In genomic region chr8:66437929-66438328, GRCm38 (mm10) we compare ENCODE assay signal across 24 mouse cellular contexts. TPM values are rescaled to one million over a fixed set of nuclear protein-coding genes. Genes with fewer than 3 reads are reported as not detected.
DNase-seq lines count a peak whose midpoint lies in the region; ATAC-seq and TF ChIP-seq lines count a peak whose summit lies in the region.
"Had no signal": no experiment of that assay in that cellular context is flagged by ENCODE, and none has a peak within 500 bp of the region (broad histone marks: within the 10 kb centered on the region; RNA-seq: fewer than 3 reads in every experiment).

No protein-coding gene starts in this region.

- no peak overlapping the region for H3K9ac ChIP-seq in liver, embryonic 16.5 days (ENCODE audit: low read depth, low read length)
- no peak overlapping the region for H3K9ac ChIP-seq in liver, embryonic 12.5 days
- no peak overlapping the region for H3K9ac ChIP-seq in CH12.LX (ENCODE audit: insufficient read depth, low read depth)
- H3K9ac ChIP-seq: embryonic facial prominence, embryonic 15.5 days; forebrain, postnatal 0 days; hindbrain, embryonic 15.5 days; intestine, embryonic 15.5 days; limb, embryonic 12.5 days; stomach, embryonic 15.5 days had no signal

- no peak overlapping the region for H3K4me3 ChIP-seq in liver, embryonic 16.5 days (ENCODE audit: low read depth, low read length)
- no peak overlapping the region for H3K4me3 ChIP-seq in liver, embryonic 12.5 days
- no peak overlapping the region for H3K4me3 ChIP-seq in CH12.LX (replicated peaks in 1 of 3; ENCODE audit: low read depth in 2 of 3, low read length in 2 of 3, poor library complexity in 1 of 3)
- H3K4me3 ChIP-seq: embryonic facial prominence, embryonic 15.5 days; heart, embryonic 10.5 days; hindbrain, embryonic 15.5 days; intestine, embryonic 15.5 days; limb, embryonic 12.5 days; stomach, embryonic 15.5 days had no signal

- H3K9me3 ChIP-seq in liver, embryonic 16.5 days (replicated peaks; ENCODE audit: control insufficient read depth, low read length) = no peaks in the 10 kb centered on the region
- H3K9me3 ChIP-seq in liver, embryonic 12.5 days (replicated peaks) = no peaks in the 10 kb centered on the region
- no peaks in the 10 kb centered on the region for H3K9me3 ChIP-seq in CH12.LX (replicated peaks; ENCODE audit: low read length)
- H3K9me3 ChIP-seq: embryonic facial prominence, embryonic 15.5 days; G1E; heart, embryonic 10.5 days; hindbrain, embryonic 15.5 days; intestine, embryonic 15.5 days; limb, embryonic 12.5 days; stomach, embryonic 15.5 days had no signal

- DNase-seq in A20 (ENCODE audit: low read depth, low spot score) (peak; percentile 65), CH12.LX (ENCODE audit: extremely low read depth) (peak; percentile 40)
- DNase-seq in frontal cortex, postnatal 25 days (ENCODE audit: low spot score in 2 of 2) = no peak
- DNase-seq in gastrocnemius, postnatal 25 days = no peak
- DNase-seq in adrenal gland, postnatal 4 days (ENCODE audit: low spot score in 2 of 2) = no peak
- DNase-seq: cerebellum, adult 18-20 months; cerebellum, postnatal 25 days; forebrain, postnatal 0 days; lung, adult 2 months; retina, postnatal 1 day; thymus, adult 18-20 months; thymus, postnatal 4 days had no signal

- peak; percentile 64; the same call in 1 of the 2 replicates for TF ChIP-seq EP300 in CH12.LX (IDR thresholded peaks at IDR 0.05; ENCODE audit: low read length)

- in situ Hi-C loops in CH12.LX (cut with MboI; ENCODE audit: low pct_ligation_motif_present, low pct_unique_long_range_greater_than_20kb, low sequenced_read_pairs) = loop anchor here (5.0 to 25.0 kb wide), 2 partner anchors 116 to 1276 kb away; no protein-coding TSS in a partner anchor

- H3K27ac ChIP-seq in liver, embryonic 16.5 days (ENCODE audit: low read length) = no peak overlapping the region
- H3K27ac ChIP-seq in liver, embryonic 12.5 days = no peak overlapping the region
- H3K27ac ChIP-seq in CH12.LX (ENCODE audit: insufficient read depth, low read depth) = no peak overlapping the region
- H3K27ac ChIP-seq: embryonic facial prominence, embryonic 15.5 days; heart, embryonic 10.5 days; hindbrain, embryonic 15.5 days; intestine, embryonic 15.5 days; limb, embryonic 12.5 days; stomach, embryonic 15.5 days had no signal

- peak; percentile 30; the same call in 1 of the 2 replicates for ATAC-seq in liver, embryonic 16.5 days (ENCODE audit: low read depth)
- ATAC-seq in liver, embryonic 12.5 days = no peak
- ATAC-seq in megakaryocyte, adult 5-6 weeks (ENCODE audit: poor library complexity, severe bottlenecking) = peak; percentile 73
- ATAC-seq: activated CD4-positive, CD25-positive, alpha-beta regulatory T cell, adult 4 months; forebrain, postnatal 0 days; intestine, embryonic 15.5 days; midbrain, embryonic 16.5 days had no signal

- no peak overlapping the region for H3K4me2 ChIP-seq in liver, embryonic 16.5 days (ENCODE audit: low read depth, low read length)
- H3K4me2 ChIP-seq in liver, embryonic 12.5 days = no peak overlapping the region
- peak overlapping the region; percentile 91 for H3K4me2 ChIP-seq in CH12.LX (ENCODE audit: insufficient read depth, low read depth, poor library complexity, severe bottlenecking)
- H3K4me2 ChIP-seq: embryonic facial prominence, embryonic 15.5 days; hindbrain, embryonic 15.5 days; intestine, embryonic 15.5 days; limb, embryonic 12.5 days; stomach, embryonic 15.5 days had no signal

- no peak for TF ChIP-seq POLR2A in CH12.LX (IDR thresholded peaks at IDR 0.05; ENCODE audit: low read depth, low read length)

- H3K79me2 ChIP-seq in CH12.LX (replicated peaks; ENCODE audit: control insufficient read depth, extremely low read depth, insufficient read depth, poor library complexity, severe bottlenecking) = no peaks in the 10 kb centered on the region

- 15% methylated on average over 3 of the region's 3 CpGs for WGBS in liver, embryonic 16.5 days (ENCODE audit: insufficient replicate concordance)
- 13% methylated on average over 3 of the region's 3 CpGs for WGBS in liver, embryonic 12.5 days (ENCODE audit: insufficient replicate concordance)

- TF ChIP-seq CTCF in CH12.LX (conservative IDR thresholded peaks at IDR 0.05 in 1 of 2, IDR thresholded peaks at IDR 0.05 in 1 of 2; ENCODE audit: low read depth in 2 of 2, low read length in 2 of 2) = no peak

- no peak for TF ChIP-seq RAD21 in CH12.LX (IDR thresholded peaks at IDR 0.05; ENCODE audit: low read depth, low read length)

- H3K27me3 ChIP-seq in liver, embryonic 16.5 days (ENCODE audit: control insufficient read depth, insufficient read depth, low read depth, low read length) = no peaks in the 10 kb centered on the region
- no peaks in the 10 kb centered on the region for H3K27me3 ChIP-seq in liver, embryonic 12.5 days (replicated peaks)
- no peaks in the 10 kb centered on the region for H3K27me3 ChIP-seq in CH12.LX (replicated peaks)
- H3K27me3 ChIP-seq: embryonic facial prominence, embryonic 15.5 days; hindbrain, embryonic 15.5 days; intestine, embryonic 15.5 days; limb, embryonic 12.5 days; stomach, embryonic 15.5 days had no signal

- dilution Hi-C loops in CH12.LX (cut with MboI; ENCODE audit: extremely low pct_ligation_motif_present, extremely low pct_unique_long_range_greater_than_20kb, low sequenced_read_pairs) = no loop called here

- H3K36me3 ChIP-seq in liver, embryonic 16.5 days (ENCODE audit: control insufficient read depth, insufficient read depth) = no peaks in the 10 kb centered on the region
- no peaks in the 10 kb centered on the region for H3K36me3 ChIP-seq in liver, embryonic 12.5 days
- no peaks in the 10 kb centered on the region for H3K36me3 ChIP-seq in CH12.LX (replicated peaks in 1 of 2; ENCODE audit: control insufficient read depth in 1 of 2, insufficient read depth in 1 of 2, low read length in 1 of 2)
- H3K36me3 ChIP-seq: embryonic facial prominence, embryonic 15.5 days; G1E; heart, embryonic 10.5 days; hindbrain, embryonic 15.5 days; intestine, embryonic 15.5 days; limb, embryonic 12.5 days; stomach, embryonic 15.5 days had no signal

- H3K4me1 ChIP-seq in liver, embryonic 16.5 days (ENCODE audit: control insufficient read depth, low read depth, low read length) = no peaks in the 10 kb centered on the region
- 0 out of 2 replicates have a peak, but pooled peaks cover 3% of the 10 kb centered on the region for H3K4me1 ChIP-seq in liver, embryonic 12.5 days
- peaks cover 6 to 25% of the 10 kb centered on the region in 2 experiments for H3K4me1 ChIP-seq in CH12.LX (ENCODE audit: control insufficient read depth in 1 of 2, insufficient read depth in 2 of 2)
- H3K4me1 ChIP-seq: embryonic facial prominence, embryonic 15.5 days; heart, embryonic 10.5 days; hindbrain, embryonic 15.5 days; intestine, embryonic 15.5 days; limb, embryonic 12.5 days; stomach, embryonic 15.5 days had no signal

TF ChIP-seq in CH12.LX, 34 proteins besides CTCF, POLR2A, EP300 and RAD21:
- TF ChIP-seq ELF1 (IDR thresholded peaks at IDR 0.05; ENCODE audit: low read depth, low read length) (peak; percentile 39; the same call in 1 of the 2 replicates), USF1 (IDR thresholded peaks at IDR 0.05; ENCODE audit: low read depth, low read length) (no peak), MEF2A (IDR thresholded peaks at IDR 0.05; ENCODE audit: borderline replicate concordance, low read depth, low read length) (peak; percentile 56; the same call in 1 of the 2 replicates), IRF4 (IDR thresholded peaks at IDR 0.05; ENCODE audit: low read depth, low read length) (peak; percentile 66)

RNA-seq across cellular contexts. Expression of gene Tma16, which starts 48.4 kb away (rescaled TPM):
- 4.2 and 4.6 TPM in 2 replicates for polyA plus RNA-seq in liver, embryonic 16.5 days (2015; fragmentation: Nextera tagmentation; extraction: Ambion mirVana)
- 12.2 and 12.7 TPM in 2 replicates for polyA plus RNA-seq in liver, embryonic 12.5 days (2016; fragmentation: Nextera tagmentation; extraction: Ambion mirVana)
- total RNA-seq in CH12.LX (2012; rRNA removed) (13.7 and 19.9 TPM in 2 replicates), CH12.LX (2014; rRNA removed) (36.0 and 43.5 TPM in 2 replicates)
- polyA plus RNA-seq in CH12.LX (2012; ENCODE audit: insufficient read length, low read depth) = 36.5 TPM in 2 replicates
- total RNA-seq in megakaryocyte, adult 5-6 weeks (2015) = 4.0 and 4.2 TPM in 2 replicates
- total RNA-seq in megakaryocyte, adult 5-6 weeks (2017) = 7.9 and 8.7 TPM in 2 replicates
- total RNA-seq in gastrocnemius, postnatal 25 days (2021) = 1 to 10 TPM; 3.8 to 4.7 TPM
- 10 to 100 TPM; 12.2 to 13.8 TPM for total RNA-seq in adrenal gland, postnatal 4 days (2021)

Comparison
In these comparisons a context has a peak if more than half of its experiments do, and no peak if none do; other contexts are left out.
1. DNase-seq: peak in A20 (single experiment) and CH12.LX (single experiment); none in frontal cortex, postnatal 25 days (0 of 2), gastrocnemius, postnatal 25 days (single experiment) and adrenal gland, postnatal 4 days (0 of 2).